Mouse (Mus musculus) Patski (cell line): ENCODE results near the gene Gipc2. TPM values are rescaled to one million over a fixed set of nuclear protein-coding genes. Genes with fewer than 3 reads are reported as not detected.
A peak's percentile ranks its signal among the peaks of the same experiment; 100 is the strongest.
"Not testable (repeated sequence)": the region's sequence is repeated elsewhere in the genome, so short reads cannot be mapped to it uniquely, and the experiment has no call there.

Experiments
- ATAC-seq: fragments of 100-300 bp; one replicate; pipeline ENCODE4 v1.8.0; 2021
- CTCF ChIA-PET: fragments of 350-600 bp; sonication (Branson Sonifier 250); formaldehyde crosslinking; loops from one replicate; lab custom pipeline; 2022; ENCODE audit warnings: inconsistent platforms; lab: Charles Lee
- POLR2A ChIA-PET: fragments of 350-600 bp; sonication (Branson Sonifier 250); formaldehyde crosslinking; loops from one replicate; lab custom pipeline; 2022; ENCODE audit warnings: antibody characterized with exemption, inconsistent platforms; lab: Charles Lee
- DNase-seq: peaks from one replicate; pipeline ENCODE4 v3.0.0-alpha.2; 2011; ENCODE audit warnings: low read depth, low spot score
- H3K27me3 ChIP-seq: fragments of 371-371 bp; one replicate; pipeline ENCODE4 v1.5.1; 2021
- CTCF ChIP-seq: fragments of 100-300 bp; IDR thresholded peaks from one replicate; pipeline ENCODE4 v1.5.1; 2021
- in situ Hi-C: fragments of 300-500 bp; cut with MboI; formaldehyde crosslinking; loops from 3 replicates; pipeline ENCODE4 v1.11.1; 2018; ENCODE audit warnings: low pct_unique_long_range_greater_than_20kb, mixed read lengths
- polyA plus RNA-seq: library from polyadenylated mRNA; unstranded; gene quantifications from one replicate; pipeline ENCODE4 v1.2.3, GENCODE M21; 2021

Gipc2 gene
- polyA plus RNA-seq, 1 experiment from 2014 or later: 0.21 TPM

GRCm38 (mm10) chr3:152149449-152149848 is 16.6 kb downstream of the Gipc2 start:
- DNase-seq: no peak
- in situ Hi-C loops: loop anchor here (5.0 kb wide), 2 partner anchors 37 to 43 kb away; no protein-coding TSS in a partner anchor
- TF ChIP-seq CTCF: no peak
- H3K27me3 ChIP-seq: no peaks in the 10 kb centered on the region
- peak; percentile 12 for ATAC-seq
- ChIA-PET POLR2A (interaction anchor here (0.9 kb wide), 1 partner anchor 46 kb away, joined by 3 read pairs; no protein-coding TSS in a partner anchor), CTCF (interaction anchor here (0.8 to 2.8 kb wide), 9 partner anchors 9 to 51 kb away, joined by 3 to 10 read pairs (median 4); no protein-coding TSS in a partner anchor)

GRCm38 (mm10) chr3:152147085-152147831 is 18.8 kb downstream of the Gipc2 start:
- no peak for TF ChIP-seq CTCF
- ChIA-PET CTCF (no interaction called here), POLR2A (interaction anchor here (1.0 to 1.1 kb wide), 2 partner anchors 9 to 14 kb away, joined by 3 read pairs; no protein-coding TSS in a partner anchor)
- in situ Hi-C loops: loop anchor here (5.0 kb wide), 2 partner anchors 35 to 45 kb away; no protein-coding TSS in a partner anchor
- no peak for DNase-seq
- no peaks in the 10 kb centered on the region for H3K27me3 ChIP-seq
- ATAC-seq: no peak

GRCm38 (mm10) chr3:152145186-152145585 is 20.8 kb downstream of the Gipc2 start:
- CTCF ChIA-PET: interaction anchor here (1.0 to 2.1 kb wide), 2 partner anchors 34 to 61 kb away, joined by 3 to 5 read pairs; no protein-coding TSS in a partner anchor
- TF ChIP-seq CTCF: no peak
- in situ Hi-C loops: loop anchor here (5.0 kb wide), 2 partner anchors 33 to 47 kb away; no protein-coding TSS in a partner anchor

GRCm38 (mm10) chr3:152142989-152143695 is 22.9 kb downstream of the Gipc2 start:
- DNase-seq (peak; percentile 89), ATAC-seq (peak; percentile 83)
- H3K27me3 ChIP-seq: no peaks in the 10 kb centered on the region
- no peak for TF ChIP-seq CTCF
- in situ Hi-C loops: no loop called here
- ChIA-PET POLR2A (interaction anchor here (0.6 to 1.3 kb wide), 4 partner anchors 12 to 48 kb away, joined by 3 to 6 read pairs (median 4); no protein-coding TSS in a partner anchor), CTCF (interaction anchor here (0.8 to 2.4 kb wide), 8 partner anchors 12 to 66 kb away, joined by 3 to 11 read pairs (median 4); no protein-coding TSS in a partner anchor)

More at GRCm38 (mm10) chr3:152145186-152145585, 20.8 kb downstream of the Gipc2 start:
- ATAC-seq: peak; percentile 45
- POLR2A ChIA-PET: interaction anchor here (0.8 to 1.0 kb wide), 3 partner anchors 18 to 34 kb away, joined by 3 to 5 read pairs (median 3); no protein-coding TSS in a partner anchor
- DNase-seq: no peak
- H3K27me3 ChIP-seq: no peaks in the 10 kb centered on the region

GRCm38 (mm10) chr3:152142146-152142545 is 23.9 kb downstream of the Gipc2 start:
- ATAC-seq: peak; percentile 72
- TF ChIP-seq CTCF: no peak
- POLR2A ChIA-PET: interaction anchor here (0.9 to 1.3 kb wide), 2 partner anchors 67 to 69 kb away, joined by 3 read pairs; no protein-coding TSS in a partner anchor

GRCm38 (mm10) chr3:152139308-152139707 is 26.7 kb downstream of the Gipc2 start:
- DNase-seq, CTCF ChIA-PET, H3K27me3 ChIP-seq, in situ Hi-C loops, ATAC-seq: not testable (repeated sequence)
- POLR2A ChIA-PET: interaction anchor here (0.6 kb wide), 1 partner anchor 1132 kb away, joined by 3 read pairs; no protein-coding TSS in a partner anchor

More at GRCm38 (mm10) chr3:152142146-152142545, 23.9 kb downstream of the Gipc2 start:
- no peaks in the 10 kb centered on the region for H3K27me3 ChIP-seq
- in situ Hi-C loops: no loop called here
- CTCF ChIA-PET: interaction anchor here (0.6 to 2.4 kb wide), 8 partner anchors 8 to 73 kb away, joined by 3 to 11 read pairs (median 3); no protein-coding TSS in a partner anchor
- no peak for DNase-seq

GRCm38 (mm10) chr3:152136106-152136505 is 29.9 kb downstream of the Gipc2 start:
- in situ Hi-C loops, POLR2A ChIA-PET: not testable (repeated sequence)
- CTCF ChIA-PET: interaction anchor here (1.3 to 1.6 kb wide), 4 partner anchors 11 to 53 kb away, joined by 3 read pairs; no protein-coding TSS in a partner anchor

GRCm38 (mm10) chr3:152133621-152134020 is 32.4 kb downstream of the Gipc2 start:
- H3K27me3 ChIP-seq: no peaks in the 10 kb centered on the region
- CTCF ChIA-PET: interaction anchor here (1.1 to 2.1 kb wide), 2 partner anchors 8 to 11 kb away, joined by 3 to 7 read pairs; no protein-coding TSS in a partner anchor
- in situ Hi-C loops: no loop called here
- DNase-seq (no peak), ATAC-seq (no peak)
- POLR2A ChIA-PET: interaction anchor here (1.3 kb wide), 1 partner anchor 14 kb away, joined by 3 read pairs; no protein-coding TSS in a partner anchor
- no peak for TF ChIP-seq CTCF

More at GRCm38 (mm10) chr3:152136106-152136505, 29.9 kb downstream of the Gipc2 start:
- not testable (repeated sequence) for DNase-seq, H3K27me3 ChIP-seq, ATAC-seq

- no peak for ATAC-seq
- DNase-seq: no peak
- CTCF ChIA-PET: interaction anchor here (1.5 kb wide), 1 partner anchor 11 kb away, joined by 3 read pairs; no protein-coding TSS in a partner anchor
- no peaks in the 10 kb centered on the region for H3K27me3 ChIP-seq
- TF ChIP-seq CTCF: no peak
- POLR2A ChIA-PET: interaction anchor here (0.6 kb wide), 1 partner anchor 12 kb away, joined by 6 read pairs; no protein-coding TSS in a partner anchor
- in situ Hi-C loops: no loop called here
Observed at GRCm38 (mm10) chr3:152130963-152131362, 35.1 kb downstream of the Gipc2 start.

GRCm38 (mm10) chr3:152129426-152129825 is 36.6 kb downstream of the Gipc2 start:
- H3K27me3 ChIP-seq, in situ Hi-C loops, ATAC-seq, DNase-seq, CTCF ChIA-PET, POLR2A ChIA-PET: not testable (repeated sequence)
